Mouse (Mus musculus): ENCODE results near the gene Taf10. TPM values are rescaled to one million over a fixed set of nuclear protein-coding genes. Genes with fewer than 3 reads are reported as not detected.

Gene Taf10
- total RNA-seq (2023) = 100 to 1,000 TPM; 179 to 208 TPM

DNA sequence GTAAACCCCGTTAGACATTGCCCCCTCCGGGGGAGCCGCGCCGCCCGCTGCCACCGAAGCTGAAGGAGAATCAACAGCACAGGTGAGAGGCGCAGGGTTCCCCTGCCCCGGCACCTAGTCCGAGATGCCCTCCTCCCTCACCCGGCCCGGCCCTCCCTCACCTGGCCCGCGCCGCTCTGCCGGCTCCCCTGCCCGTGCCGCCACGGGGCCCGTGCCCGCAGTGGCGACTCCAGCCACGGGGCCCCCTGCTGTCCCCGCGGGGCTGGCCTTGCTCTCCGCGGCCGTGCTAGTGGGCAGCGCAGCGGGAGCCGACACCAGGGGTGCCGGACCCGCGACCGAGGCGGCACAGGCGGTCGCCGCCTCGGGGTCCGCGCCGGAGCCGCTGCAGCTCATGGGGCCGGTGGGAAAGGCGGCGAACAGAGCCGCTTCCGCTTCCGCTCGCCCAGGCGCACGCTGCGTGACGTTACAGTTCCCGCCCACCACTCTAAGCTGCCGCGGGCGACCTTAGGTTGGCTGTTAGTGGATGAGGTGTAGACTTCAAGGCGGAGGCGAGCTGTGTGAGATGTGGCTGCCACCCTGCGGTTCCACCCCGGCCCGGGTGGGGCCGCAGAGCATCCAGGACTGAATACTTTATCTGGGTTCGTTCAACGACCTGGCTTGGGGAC is at the start of gene Taf10:
Gene Taf10, minus strand, starts transcription at position 436 of the 665 bp plus-strand sequence.

GRCm38 (mm10) chr7:105787285-105788140 is 43.4 kb upstream of the Taf10 start, which contains the start of gene Dchs1:
Gene Dchs1 (minus strand): TSS chr7:105787654.

GRCm38 (mm10) chr7:105751491-105752433 is 7.6 kb upstream of the Taf10 start, which contains the start of gene Tpp1:
Gene Tpp1 (minus strand): TSS chr7:105752235.

GRCm38 (mm10) chr7:105736911-105737521 is 7.1 kb downstream of the Taf10 start, which contains the start of gene Rrp8:
Gene Rrp8 (minus strand): TSS chr7:105737385.

GRCm38 (mm10) chr7:105736264-105736901 is 7.8 kb downstream of the Taf10 start, which contains the start of gene Ilk:
Gene Ilk (plus strand): TSS chr7:105736592.

Other genes starting within 250 kb of the Taf10 start
- 10 to 100 TPM; 16.4 to 19.5 TPM for gene Smpd1, start 190.0 kb downstream of the Taf10 start, total RNA-seq (2023)
- 1 to 10 TPM; 3.2 to 3.6 TPM for gene Apbb1, start 162.7 kb downstream of the Taf10 start, total RNA-seq (2023)
- gene Hpx, start 144.2 kb downstream of the Taf10 start, total RNA-seq (2023) = not detected
- gene Trim3, start 110.8 kb downstream of the Taf10 start, total RNA-seq (2023) = 10 to 100 TPM; 62.3 to 68.9 TPM
- 100 to 1,000 TPM; 102 to 110 TPM for gene Timm10b, start 104.3 kb downstream of the Taf10 start, total RNA-seq (2023)
- 10 to 100 TPM; 26.1 to 31.4 TPM for gene Arfip2, start 103.9 kb downstream of the Taf10 start, total RNA-seq (2023)
- gene Gm45799, start 103.8 kb downstream of the Taf10 start, total RNA-seq (2023) = 10 to 100 TPM; 17.0 to 21.6 TPM
- 1 to 10 TPM; 3.1 to 9.1 TPM for gene Dnhd1, start 93.5 kb downstream of the Taf10 start, total RNA-seq (2023)
- gene Ilk, start 7.8 kb downstream of the Taf10 start, total RNA-seq (2023) = 100 to 1,000 TPM; 134 to 154 TPM
- 10 to 100 TPM; 13.5 to 15.6 TPM for gene Rrp8, start 7.0 kb downstream of the Taf10 start, total RNA-seq (2023)
- gene Tpp1, start 7.9 kb upstream of the Taf10 start, total RNA-seq (2023) = 100 to 1,000 TPM in 1 of 2 experiments, 10 to 100 TPM in 1; 83.7 to 102 TPM
- gene Dchs1, start 43.3 kb upstream of the Taf10 start, total RNA-seq (2023) = under 1 TPM; 0.66 to 0.73 TPM
- gene Mrpl17, start 66.7 kb upstream of the Taf10 start, total RNA-seq (2023) = 10 to 100 TPM; 48.6 to 57.9 TPM
- 100 to 1,000 TPM; 109 to 130 TPM for gene Gm4070, start 209.6 kb upstream of the Taf10 start, total RNA-seq (2023)

Data from monocyte, adult 59 days (primary cell).